Mouse (Mus musculus) gastrocnemius, postnatal 10 days (tissue): ENCODE measurements around the gene Xkr8. TPM values are rescaled to one million over a fixed set of nuclear protein-coding genes. Genes with fewer than 3 reads are reported as not detected.
"Not testable (repeated sequence)": the region's sequence is repeated elsewhere in the genome, so short reads cannot be mapped to it uniquely, and the experiment has no call there.

ENCODE experiments used
- DNase-seq: peaks from one replicate; pipeline ENCODE4 v3.0.0; 2021; ENCODE audit warnings: mixed read lengths
- total RNA-seq, 2 experiments: library from RNA; stranded (reverse); gene quantifications; 2 replicates each; pipeline ENCODE4 v1.2.3; 2021

Gene Xkr8
- total RNA-seq, 2 experiments from 2014 or later, result 2.3 to 2.6 TPM

DNA sequence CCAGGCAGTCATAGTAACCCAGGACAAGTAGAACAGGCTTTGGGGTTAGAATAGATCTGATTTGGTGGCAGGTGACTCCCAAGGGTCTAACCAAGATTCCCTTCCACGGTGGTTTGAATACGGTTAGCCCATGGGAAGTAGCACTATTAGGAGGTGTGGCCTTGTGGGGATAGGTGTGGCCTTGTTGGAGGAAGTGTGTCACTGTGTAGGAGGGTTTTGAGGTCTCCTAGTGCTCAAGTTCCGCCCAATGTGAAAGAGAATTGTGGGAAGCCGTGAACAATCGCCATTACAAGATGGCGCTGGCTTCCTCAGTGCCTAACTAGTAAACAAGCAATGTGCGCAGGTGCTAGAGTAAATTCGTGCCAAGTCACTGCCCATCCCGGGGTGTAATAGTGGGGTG, 4.8 kb upstream of the Xkr8 start:
- not testable (repeated sequence) for DNase-seq

DNA sequence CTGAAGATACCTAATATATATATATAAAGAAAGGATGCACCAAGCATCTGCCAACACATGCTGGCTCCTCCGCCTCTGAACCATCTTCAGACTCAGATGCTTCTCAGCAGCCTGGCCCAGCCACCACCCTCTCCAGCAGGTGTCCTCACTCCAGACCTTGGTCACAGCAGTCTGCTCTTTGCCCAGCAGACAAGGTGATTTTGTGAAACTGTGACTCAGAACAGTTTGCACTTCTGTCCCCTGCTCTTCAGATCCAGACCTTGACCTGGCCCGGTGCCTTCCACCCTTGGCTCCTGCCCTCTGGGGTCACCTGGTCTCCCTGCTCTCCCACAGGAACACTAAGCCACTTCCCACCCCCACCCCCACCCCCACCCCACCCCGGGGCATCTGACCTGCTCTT, 3.5 kb upstream of the Xkr8 start:
- no peak for DNase-seq

DNA sequence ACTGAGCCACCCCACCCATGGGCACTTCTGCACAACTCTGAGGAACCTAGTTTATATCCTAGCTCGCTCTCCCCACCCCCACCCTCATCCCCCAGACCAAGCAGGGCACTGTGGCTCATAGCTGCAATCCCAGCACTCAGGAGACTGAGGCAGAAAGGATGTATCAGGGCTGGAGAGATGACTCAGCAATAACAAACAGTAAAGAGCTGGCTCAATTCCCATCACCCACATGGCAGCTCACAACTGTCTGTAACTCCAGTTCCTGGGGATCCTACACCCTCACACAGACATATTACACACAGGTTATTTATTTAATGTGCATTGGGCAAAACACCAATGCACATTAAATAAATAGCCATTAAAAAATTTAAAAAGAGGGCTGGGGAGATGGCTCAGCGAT, 3.0 kb upstream of the Xkr8 start:
- DNase-seq, result no peak

DNA sequence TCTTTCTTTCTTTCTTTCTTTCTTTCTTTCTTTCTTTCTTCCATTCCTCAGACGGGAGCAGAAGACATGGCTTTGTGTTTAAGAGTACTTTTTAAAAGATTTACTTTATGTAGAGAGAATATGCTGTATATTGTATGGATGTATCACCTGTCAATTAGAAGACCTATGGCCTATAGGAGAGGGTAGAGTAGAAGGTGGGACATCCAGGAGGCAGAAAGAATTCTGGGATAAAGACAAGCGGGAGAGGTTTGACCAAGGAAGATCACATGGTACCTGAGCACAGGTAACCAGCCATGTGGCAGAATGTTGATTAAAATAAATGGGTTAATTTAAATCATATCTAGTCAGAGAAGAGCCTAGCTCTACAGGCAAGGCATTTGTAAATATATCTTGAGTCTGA, 2.4 kb upstream of the Xkr8 start:
- no peak for DNase-seq

DNA sequence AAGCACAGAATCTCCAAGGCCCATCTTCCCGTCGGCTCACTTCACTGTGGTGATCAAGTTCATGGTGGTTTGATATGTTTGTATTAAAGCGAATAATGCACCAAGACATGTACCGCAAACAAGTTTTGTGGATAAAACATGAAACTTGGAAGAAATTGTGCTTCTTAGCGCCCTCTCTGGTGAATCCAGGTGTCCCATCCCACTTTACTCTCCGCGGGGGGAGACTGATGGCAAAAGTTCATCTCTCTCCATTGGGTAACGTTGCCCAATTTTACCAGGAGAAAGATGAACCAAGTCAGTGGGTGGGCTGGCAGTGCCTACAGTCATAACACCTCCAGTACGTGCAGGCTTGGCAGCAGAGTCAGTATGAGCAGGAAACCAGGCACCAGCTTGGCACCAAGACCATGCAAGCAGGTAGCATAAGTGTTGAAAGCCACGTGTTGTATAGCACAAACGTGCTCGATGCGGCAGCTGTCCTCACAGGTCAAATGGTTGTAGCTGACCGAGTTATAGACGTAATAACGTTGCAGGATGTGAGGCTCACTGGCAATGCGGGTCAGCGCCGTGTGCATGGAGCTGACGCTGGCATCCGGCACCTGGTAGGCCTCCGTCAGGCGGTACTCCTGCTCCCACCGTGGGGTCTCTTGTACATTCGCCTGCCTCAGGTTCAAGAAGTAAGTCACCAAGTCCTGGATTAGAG, 875 bp upstream of the Xkr8 start:
- DNase-seq, result no peak

DNA sequence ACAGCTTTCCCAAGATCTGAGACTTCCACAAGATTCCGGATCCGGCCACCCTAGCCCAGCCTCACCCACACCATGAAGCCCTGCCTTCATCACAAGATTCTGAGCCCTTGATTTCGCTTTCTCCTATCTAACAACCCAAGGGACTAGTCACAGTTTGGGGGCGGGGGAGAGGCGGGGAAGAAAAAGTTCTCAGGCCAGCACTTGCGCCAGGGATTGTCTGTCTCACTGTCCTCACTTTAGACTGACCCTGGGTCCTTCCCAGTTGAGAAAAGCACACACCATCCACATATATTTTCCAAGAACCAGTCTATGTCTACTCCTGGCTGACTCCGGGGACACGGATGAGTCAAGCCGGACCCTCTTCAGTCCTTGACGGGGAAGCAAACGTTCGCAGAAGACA, 730 bp downstream of the Xkr8 start:
- DNase-seq, result no peak

DNA sequence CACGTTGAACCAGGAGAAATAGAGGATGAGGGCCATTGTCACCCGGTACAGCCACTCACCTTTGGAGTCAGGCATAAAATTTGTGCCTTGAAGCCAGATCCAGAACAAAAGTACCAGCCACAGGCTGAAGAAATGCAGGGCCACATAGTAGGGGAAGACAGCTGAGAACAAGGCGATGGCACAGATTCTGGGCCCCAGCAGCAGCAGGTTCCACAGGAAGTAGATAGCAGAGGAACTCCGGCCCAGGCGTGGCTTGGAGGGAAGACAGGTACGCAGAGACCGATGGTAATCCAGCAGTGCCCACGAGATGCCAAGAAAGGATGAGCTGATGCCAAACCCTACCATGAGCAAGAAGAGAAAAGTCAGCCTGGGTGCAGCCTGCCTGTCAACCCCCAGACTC, 4.1 kb downstream of the Xkr8 start:
- DNase-seq, result no peak

DNA sequence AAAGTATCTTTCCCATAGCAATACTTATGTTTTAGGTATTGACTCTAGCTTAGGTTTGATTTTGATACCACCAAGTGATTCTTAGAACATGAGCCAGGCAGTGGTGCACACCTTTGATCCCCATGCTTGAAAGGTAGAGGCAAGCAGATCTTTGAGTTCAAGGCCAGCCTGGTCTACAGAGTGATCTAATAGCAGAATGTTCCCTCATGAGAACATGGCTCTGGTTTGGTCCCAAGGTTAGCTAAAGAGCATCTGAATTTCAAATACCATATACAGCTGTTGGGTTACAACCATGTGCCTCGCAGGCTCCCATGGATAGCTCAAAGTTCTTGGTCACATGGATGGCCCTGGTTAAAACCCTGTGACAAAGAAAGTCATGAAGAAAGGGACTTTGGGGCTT, 14.1 kb downstream of the Xkr8 start:
- no peak for DNase-seq

DNA sequence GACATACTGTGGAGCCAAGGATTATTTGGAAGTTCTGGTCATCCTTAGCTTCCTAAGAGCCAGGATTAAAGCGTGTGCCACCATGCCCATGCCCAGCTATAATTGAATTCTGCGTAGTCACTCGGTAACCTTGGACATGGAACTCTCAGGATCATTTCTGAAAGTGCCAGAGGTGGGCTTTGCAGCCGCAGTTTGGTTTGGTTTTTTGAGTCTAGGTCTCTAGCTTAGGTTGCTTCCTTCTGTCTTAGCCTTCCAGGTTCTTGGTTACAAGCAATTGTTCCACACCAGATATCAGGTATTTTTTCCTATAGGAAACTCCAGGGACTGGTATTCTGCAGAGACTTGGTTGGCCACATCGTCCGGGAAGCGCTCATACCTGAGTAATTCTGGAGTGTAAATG, 19.2 kb downstream of the Xkr8 start:
- DNase-seq, result no peak

DNA sequence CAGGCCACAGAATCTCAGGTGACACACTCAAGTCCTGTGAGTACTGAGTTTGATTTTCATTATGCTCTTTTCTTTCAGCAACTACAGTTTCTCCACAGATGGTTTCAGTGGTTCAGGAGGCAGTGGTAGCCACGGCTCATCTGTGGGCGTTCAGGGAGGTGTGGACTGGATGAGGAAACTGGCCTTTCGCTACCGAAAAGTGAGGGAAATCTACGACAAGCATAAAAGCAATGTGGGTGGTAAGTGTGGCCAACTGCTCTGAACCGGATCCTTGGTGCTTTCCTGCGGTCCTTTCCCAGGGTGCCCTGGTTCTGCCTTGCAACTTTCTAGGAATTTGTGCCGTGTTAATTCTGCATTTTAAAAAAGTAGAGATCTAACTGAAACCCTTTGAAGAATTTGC, 25.5 kb downstream of the Xkr8 start:
- DNase-seq, result no peak

DNA sequence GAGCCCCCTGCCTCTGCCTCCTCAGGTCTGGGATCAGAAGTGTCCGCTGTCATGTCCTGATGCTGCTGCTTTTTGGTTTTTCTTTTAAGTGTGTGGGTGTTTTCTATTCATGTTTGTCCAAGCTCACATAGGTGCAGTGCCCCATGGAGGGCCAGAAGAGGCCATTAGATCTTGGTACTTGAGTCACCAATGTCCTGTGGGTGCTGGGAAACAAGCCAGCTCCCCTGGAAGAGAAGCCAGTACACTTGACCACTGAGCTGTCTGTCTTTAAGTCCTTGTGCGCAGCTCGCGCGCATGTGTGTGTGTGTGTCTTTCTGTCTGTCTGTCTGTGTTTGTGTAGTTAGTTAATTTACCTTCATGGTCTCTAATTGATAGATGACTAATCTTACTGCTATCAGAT, 30.3 kb downstream of the Xkr8 start:
- no peak for DNase-seq

DNA sequence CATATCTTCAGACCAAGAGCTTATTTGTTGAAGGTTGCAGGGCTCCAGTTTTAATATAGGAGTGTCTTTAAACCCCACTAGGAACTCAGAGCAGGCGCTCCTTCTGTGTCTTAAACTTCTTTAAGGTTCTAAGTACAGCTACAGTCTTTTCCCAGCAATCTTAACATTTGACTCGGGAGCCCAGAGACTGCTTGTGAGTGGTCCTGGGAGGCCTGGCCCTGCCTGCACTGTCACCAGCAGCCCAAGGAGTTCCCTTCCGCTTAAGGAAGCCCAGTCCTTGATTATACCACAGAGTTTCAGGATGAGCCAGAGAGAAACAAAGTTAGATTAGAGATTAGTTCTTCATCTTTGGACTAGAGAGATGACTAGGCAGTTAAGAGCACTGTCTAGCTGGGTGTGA, 39.0 kb downstream of the Xkr8 start:
- DNase-seq, result no peak

DNA sequence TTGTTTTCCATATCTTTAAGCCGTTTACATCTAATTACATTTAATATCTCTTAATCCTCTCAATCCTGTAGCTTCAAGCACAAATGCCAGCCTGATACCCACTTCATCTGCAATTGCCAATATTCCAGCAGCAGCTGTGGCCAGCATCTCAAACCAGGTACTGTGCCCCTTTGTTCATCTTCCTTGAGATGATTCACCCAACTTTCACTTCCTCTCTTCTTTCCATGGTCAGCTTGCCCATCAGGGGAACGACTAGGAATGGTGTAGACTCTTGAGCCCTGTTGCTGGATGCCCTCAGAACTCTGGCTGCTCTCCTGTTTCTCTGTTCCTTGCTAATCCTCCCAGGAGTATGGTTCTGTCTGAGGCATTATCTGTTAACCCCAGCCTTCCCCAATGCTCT, 42.7 kb downstream of the Xkr8 start:
- no peak for DNase-seq

DNA sequence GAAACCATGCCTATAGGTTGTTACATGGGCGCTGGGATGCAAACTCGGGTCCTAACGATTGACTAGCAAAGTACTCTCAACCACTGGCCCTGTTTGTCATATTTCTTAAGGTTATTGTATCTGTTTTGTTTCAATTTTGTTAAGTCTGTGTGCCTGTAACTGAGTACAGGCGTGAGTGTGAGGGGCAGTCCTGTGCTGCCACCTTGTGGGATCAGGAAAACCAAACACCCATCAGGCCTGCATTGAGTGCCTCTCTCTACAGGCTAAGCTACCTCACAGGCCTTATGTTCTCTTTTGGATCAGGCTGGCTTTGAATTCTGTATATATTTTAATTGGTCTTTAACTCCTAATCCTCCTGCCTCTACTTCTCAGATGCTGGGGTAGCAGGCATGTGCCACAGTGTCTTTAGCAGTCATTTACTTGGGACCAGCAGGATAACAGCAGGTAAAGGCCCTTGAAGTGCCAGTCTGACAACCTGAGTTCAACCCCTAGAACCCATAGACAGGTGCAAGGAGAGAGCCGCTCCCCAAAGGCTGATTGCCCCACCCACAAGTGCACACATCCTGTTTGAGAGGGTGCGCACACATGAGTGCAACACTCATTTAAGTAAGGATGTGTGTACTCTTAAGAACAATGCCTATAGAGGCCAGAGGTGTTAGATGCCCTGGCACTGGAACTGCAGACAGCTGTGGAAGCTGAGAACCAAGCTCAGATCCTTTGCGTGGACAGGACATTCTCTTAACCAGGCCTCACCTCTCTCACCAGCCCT, 55.4 kb downstream of the Xkr8 start:
- DNase-seq, result peak; percentile 19

Other genes starting within 250 kb of the Xkr8 start
- gene Sesn2, start 222.0 kb downstream of the Xkr8 start, total RNA-seq, result 1 to 10 TPM; 2.2 to 2.6 TPM
- gene Atpif1, start 198.9 kb downstream of the Xkr8 start, total RNA-seq, result 100 to 1,000 TPM; 115 to 139 TPM
- 10 to 100 TPM; 70.0 to 74.9 TPM for gene Dnajc8, start 197.0 kb downstream of the Xkr8 start, total RNA-seq
- 1 to 10 TPM; 2.0 to 2.8 TPM for gene Ptafr, start 168.5 kb downstream of the Xkr8 start, total RNA-seq
- gene Eya3, start 93.6 kb downstream of the Xkr8 start, total RNA-seq, result 10 to 100 TPM; 13.5 to 16.8 TPM
- 1 to 10 TPM; 2.8 to 3.6 TPM for gene Smpdl3b, start 24.7 kb upstream of the Xkr8 start, total RNA-seq
- gene Rpa2, start 35.8 kb upstream of the Xkr8 start, total RNA-seq, result 10 to 100 TPM; 16.2 to 16.8 TPM
- 1 to 10 TPM; 1.6 to 2.8 TPM for gene Themis2, start 63.8 kb upstream of the Xkr8 start, total RNA-seq
- gene Ppp1r8, start 110.6 kb upstream of the Xkr8 start, total RNA-seq, result 10 to 100 TPM; 20.7 to 22.7 TPM
- gene Stx12, start 152.0 kb upstream of the Xkr8 start, total RNA-seq, result 10 to 100 TPM; 28.5 to 32.9 TPM
- 10 to 100 TPM; 24.6 to 27.4 TPM for gene Fam76a, start 190.0 kb upstream of the Xkr8 start, total RNA-seq
- gene Fgr, start 241.5 kb upstream of the Xkr8 start, total RNA-seq, result under 1 TPM; 0.09 to 0.54 TPM